Mouse (Mus musculus) cerebellum, adult 11 months (tissue): ENCODE results near the gene Gm13199.

Experiments
- DNase-seq: peaks from one replicate; pipeline ENCODE4 v3.0.0; 2022

Gm13199 gene

GRCm38 (mm10) chr2:5821264-5821663 lies 41.5 kb downstream of the Gm13199 start:
- no peak for DNase-seq
